Mouse (Mus musculus) limb, embryonic 13.5 days (tissue): ENCODE data around the gene Wdr59. TPM values are rescaled to one million over a fixed set of nuclear protein-coding genes. Genes with fewer than 3 reads are reported as not detected.
"Not testable (repeated sequence)": the region's sequence is repeated elsewhere in the genome, so short reads cannot be mapped to it uniquely, and the experiment has no call there.

ENCODE experiments used
- ATAC-seq: fragments of 200-750 bp; cut with Nextera tagmentation; 2 replicates; pipeline ENCODE4 v1.8.0; 2017; ENCODE audit warnings: low read depth, moderate number of reproducible peaks, moderate TSS enrichment; ENCODE audit not compliant: low FRiP score
- H3K27ac ChIP-seq: fragments of 300-500 bp; sonication (generic); 2 replicates; pipeline ENCODE4 v1.5.1; 2015; ENCODE audit warnings: inconsistent platforms, mild to moderate bottlenecking, moderate library complexity
- H3K27me3 ChIP-seq: fragments of 300-500 bp; sonication (generic); 2 replicates; pipeline ENCODE4 v1.6.1; 2015; ENCODE audit warnings: mild to moderate bottlenecking, inconsistent platforms
- H3K36me3 ChIP-seq: fragments of 300-500 bp; sonication (generic); 2 replicates; pipeline ENCODE4 v1.6.1; 2015; ENCODE audit warnings: inconsistent platforms, mild to moderate bottlenecking, moderate library complexity
- H3K4me1 ChIP-seq: fragments of 300-500 bp; sonication (generic); 2 replicates; pipeline ENCODE4 v1.6.1; 2015; ENCODE audit warnings: inconsistent platforms
- H3K4me2 ChIP-seq: fragments of 300-500 bp; sonication (generic); replicated peaks from 2 replicates; pipeline ENCODE4 v1.6.1; 2015; ENCODE audit warnings: inconsistent platforms, mild to moderate bottlenecking, moderate library complexity
- H3K4me3 ChIP-seq: fragments of 300-500 bp; sonication (generic); 2 replicates; pipeline ENCODE4 v1.5.1; 2015; ENCODE audit warnings: moderate library complexity, mild to moderate bottlenecking, inconsistent platforms
- H3K9ac ChIP-seq: fragments of 300-500 bp; sonication (generic); 2 replicates; pipeline ENCODE4 v1.6.1; 2015; ENCODE audit warnings: mild to moderate bottlenecking, inconsistent platforms
- H3K9me3 ChIP-seq: fragments of 300-500 bp; sonication (generic); 2 replicates; pipeline ENCODE4 v1.6.1; 2016; ENCODE audit warnings: inconsistent platforms
- WGBS: fragments of 180-500 bp; shearing (Covaris S2); methylation state at CpG from one replicate; pipeline ENCODE4 v1.1.7; 2015; 5-methylcytosine and 5-hydroxymethylcytosine counted together
- polyA plus RNA-seq: library from polyadenylated mRNA; unstranded; fragments of >200 nt; fragmentation: Nextera tagmentation; extraction: Ambion mirVana; gene quantifications from 2 replicates; pipeline ENCODE4 v1.2.1, GENCODE M21; 2015

Gene Wdr59
- polyA plus RNA-seq, 1 experiment from 2014 or later, result 7.9 TPM

DNA sequence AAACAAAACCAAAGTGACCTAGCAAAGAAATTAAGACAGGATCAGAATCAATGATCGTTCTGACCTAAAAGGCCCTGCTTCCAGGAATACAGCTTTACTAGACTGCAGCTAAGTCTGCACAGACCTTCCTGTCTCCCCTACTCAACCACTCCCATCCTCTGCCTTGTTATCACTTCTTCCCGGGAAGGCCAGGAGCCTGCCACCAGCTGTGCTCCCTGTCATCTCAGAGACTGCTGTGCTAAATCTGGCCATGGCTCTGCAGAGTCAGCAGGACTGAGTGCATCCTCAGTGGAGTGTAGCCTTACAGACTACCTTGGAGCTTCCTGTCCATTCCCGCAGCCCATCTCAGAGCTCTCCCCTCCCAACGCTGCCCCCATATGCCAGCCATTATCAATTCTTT is 11.5 kb downstream of the Wdr59 start:
- Histone ChIP-seq H3K4me1 (no peaks in the 10 kb centered on the region; the same call in 1 of the 2 replicates), H3K9ac (no peak overlapping the region), H3K27me3 (no peaks in the 10 kb centered on the region), H3K27ac (no peak overlapping the region), H3K4me3 (no peak overlapping the region), H3K4me2 (no peak overlapping the region), H3K36me3 (peaks cover 2% of the 10 kb centered on the region; the same call in 1 of the 2 replicates), H3K9me3 (no peaks in the 10 kb centered on the region)
- ATAC-seq, result no peak
- WGBS, result 59% methylated on average over 4 of the region's 4 CpGs

DNA sequence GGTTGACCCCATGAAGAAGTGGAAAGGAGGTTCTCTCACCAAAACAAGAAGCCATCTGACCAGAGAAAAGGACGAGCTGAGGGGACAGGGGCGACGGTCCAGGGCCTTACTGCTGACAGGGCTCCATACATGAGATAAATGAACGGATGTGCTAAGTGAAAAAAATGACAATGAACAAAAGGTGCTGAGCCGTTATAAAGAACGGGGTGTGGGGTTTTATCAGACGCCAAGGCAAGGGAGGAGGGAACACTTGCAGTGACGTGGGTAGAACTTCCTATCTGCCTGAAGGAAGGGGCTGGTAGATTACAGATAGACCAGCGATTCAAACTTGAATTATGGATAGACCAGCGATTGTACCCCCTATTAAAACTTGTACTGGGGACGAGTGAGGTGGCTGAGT is 12.6 kb downstream of the Wdr59 start:
- no peak overlapping the region for H3K4me3 ChIP-seq
- no peaks in the 10 kb centered on the region; the same call in 1 of the 2 replicates for H3K4me1 ChIP-seq
- 0 out of 2 replicates have a peak, but pooled peaks cover under 1% of the 10 kb centered on the region for H3K36me3 ChIP-seq
- H3K9ac ChIP-seq, result no peak overlapping the region
- H3K9me3 ChIP-seq, result no peaks in the 10 kb centered on the region
- 88% methylated on average over 11 of the region's 11 CpGs for WGBS
- no peak for ATAC-seq
- H3K27me3 ChIP-seq, result no peaks in the 10 kb centered on the region
- no peak overlapping the region for H3K4me2 ChIP-seq
- H3K27ac ChIP-seq, result no peak overlapping the region

DNA sequence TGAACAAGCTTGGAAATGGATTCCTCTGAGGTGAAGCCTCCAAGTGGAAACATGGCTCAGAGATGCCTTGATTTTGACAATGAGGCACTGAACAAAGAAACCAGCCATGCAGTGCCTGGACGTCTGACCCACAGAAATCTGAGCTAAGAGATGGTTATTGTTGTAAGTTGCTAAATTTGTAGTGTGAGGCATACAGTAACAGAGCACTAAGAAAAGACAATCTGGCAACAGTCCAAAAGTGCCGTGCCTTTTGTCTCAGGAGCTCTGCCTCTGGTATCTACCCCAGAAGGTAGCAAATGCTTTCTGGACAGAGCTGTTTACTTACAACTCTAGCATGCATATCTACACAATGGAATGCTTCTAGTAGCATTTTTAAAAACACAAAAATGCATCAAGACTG is 13.3 kb downstream of the Wdr59 start:
- Histone ChIP-seq H3K4me3 (no peak overlapping the region), H3K4me2 (no peak overlapping the region), H3K9me3 (no peaks in the 10 kb centered on the region), H3K9ac (no peak overlapping the region), H3K27ac (no peak overlapping the region), H3K27me3 (no peaks in the 10 kb centered on the region), H3K4me1 (no peaks in the 10 kb centered on the region; the same call in 1 of the 2 replicates), H3K36me3 (peaks cover 5% of the 10 kb centered on the region; the same call in 1 of the 2 replicates)
- WGBS, result 52% methylated on average over 2 of the region's 2 CpGs
- no peak for ATAC-seq

DNA sequence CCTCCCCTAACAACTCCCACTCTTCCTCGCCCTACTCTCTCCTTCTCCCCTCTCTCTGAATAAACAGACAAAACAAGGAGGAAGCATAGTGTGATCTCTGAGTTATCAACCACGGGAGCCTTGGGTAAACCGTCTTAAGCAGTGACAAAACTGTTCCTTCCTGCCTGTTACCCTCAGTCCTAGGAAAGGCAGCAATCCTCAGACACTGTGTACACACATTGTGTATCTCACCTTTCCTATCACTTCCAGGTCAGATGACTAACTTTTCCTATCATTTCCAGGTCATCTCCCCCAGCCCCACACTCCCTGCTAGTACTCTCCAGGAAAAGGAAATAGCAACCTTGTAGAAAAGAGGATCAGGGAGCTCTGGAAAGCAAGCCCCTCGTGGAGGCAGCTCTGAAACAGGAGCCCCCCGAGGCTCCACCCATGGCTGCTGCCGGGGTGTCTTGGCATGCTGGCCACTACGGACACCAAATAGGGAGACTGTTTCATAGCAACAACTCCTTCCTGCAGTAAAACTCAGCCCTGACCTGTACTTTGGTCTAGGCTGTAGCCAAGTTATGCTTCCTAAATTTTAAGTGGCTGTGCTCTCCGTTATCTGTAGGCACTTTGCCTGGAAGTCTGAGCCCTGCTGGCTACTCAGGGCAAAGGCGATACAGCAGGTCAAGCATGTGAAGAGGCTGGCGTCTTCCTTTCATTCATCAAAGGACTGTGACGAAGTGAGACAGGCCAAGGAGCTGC is 20.0 kb downstream of the Wdr59 start:
- Histone ChIP-seq H3K36me3 (peaks cover 47% of the 10 kb centered on the region), H3K9me3 (no peaks in the 10 kb centered on the region), H3K27ac (no peak overlapping the region), H3K27me3 (no peaks in the 10 kb centered on the region), H3K4me1 (no peaks in the 10 kb centered on the region), H3K9ac (no peak overlapping the region), H3K4me2 (no peak overlapping the region), H3K4me3 (no peak overlapping the region)
- 62% methylated on average over 11 of the region's 11 CpGs for WGBS
- ATAC-seq, result no peak

DNA sequence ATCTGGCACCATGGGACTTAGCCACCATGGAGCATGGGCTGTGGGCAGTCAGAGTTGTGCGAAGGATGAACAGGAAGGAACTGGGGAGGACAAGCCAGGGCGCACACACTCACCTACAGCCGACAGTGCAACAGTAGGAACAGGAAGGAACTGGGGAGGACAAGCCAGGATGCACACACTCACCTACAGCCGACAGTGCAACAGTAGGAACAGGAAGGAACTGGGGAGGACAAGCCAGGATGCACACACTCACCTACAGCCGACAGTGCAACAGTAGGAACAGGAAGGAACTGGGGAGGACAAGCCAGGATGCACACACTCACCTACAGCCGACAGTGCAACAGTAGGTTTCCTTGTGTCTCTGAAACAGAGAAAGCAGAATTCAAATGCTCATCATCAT is 23.6 kb downstream of the Wdr59 start:
- H3K27ac ChIP-seq, H3K4me2 ChIP-seq, H3K4me3 ChIP-seq, ATAC-seq, H3K4me1 ChIP-seq, H3K9me3 ChIP-seq, H3K9ac ChIP-seq, H3K27me3 ChIP-seq: not testable (repeated sequence)
- WGBS, result 89% methylated on average over 6 of the region's 6 CpGs
- peaks cover 70% of the 10 kb centered on the region for H3K36me3 ChIP-seq

DNA sequence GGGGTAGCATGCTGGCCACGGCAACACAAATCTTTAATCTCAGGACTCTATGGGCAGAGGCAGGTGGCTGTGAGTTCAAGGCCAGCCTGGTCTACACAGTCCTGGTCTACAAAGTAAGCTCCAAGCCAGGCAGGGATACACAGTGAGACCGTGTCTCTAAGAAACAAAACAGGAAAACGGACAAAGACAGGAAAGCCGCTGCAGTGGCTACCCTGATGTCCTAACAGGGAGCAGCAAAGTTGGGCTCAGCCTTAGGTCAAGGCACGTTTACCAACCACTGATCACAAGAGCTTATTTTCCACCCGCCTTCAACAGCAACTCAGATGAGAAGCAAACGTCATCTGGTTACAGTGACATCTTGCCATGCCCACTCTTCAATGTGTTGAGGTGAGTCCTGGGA is 25.6 kb downstream of the Wdr59 start:
- Histone ChIP-seq H3K27me3 (no peaks in the 10 kb centered on the region), H3K36me3 (peaks cover 71% of the 10 kb centered on the region), H3K4me3 (no peak overlapping the region), H3K9me3 (no peaks in the 10 kb centered on the region), H3K9ac (no peak overlapping the region), H3K4me2 (no peak overlapping the region), H3K27ac (no peak overlapping the region), H3K4me1 (no peaks in the 10 kb centered on the region)
- 88% methylated on average over 7 of the region's 7 CpGs for WGBS
- no peak for ATAC-seq

DNA sequence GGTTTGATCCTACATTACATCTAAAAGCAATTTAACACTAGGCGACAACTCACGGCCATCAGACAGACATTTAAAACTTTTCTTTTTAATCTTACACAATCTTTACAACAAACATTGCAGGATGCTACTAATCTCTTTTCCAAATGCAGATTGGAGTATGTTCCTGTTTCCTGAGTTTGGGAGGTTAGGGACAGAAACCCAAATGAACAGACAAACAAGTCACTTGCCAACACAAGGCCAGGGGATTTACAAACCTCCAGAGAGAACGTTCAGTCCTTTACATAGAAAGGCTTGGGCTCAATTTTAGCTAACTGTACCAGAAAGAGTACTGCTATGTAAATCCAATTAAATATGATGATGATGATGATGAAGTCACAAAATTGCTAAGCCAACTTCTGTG is 28.7 kb downstream of the Wdr59 start:
- H3K27me3 ChIP-seq, result no peaks in the 10 kb centered on the region
- H3K36me3 ChIP-seq, result peaks cover 54% of the 10 kb centered on the region
- no peaks in the 10 kb centered on the region for H3K4me1 ChIP-seq
- no peaks in the 10 kb centered on the region for H3K9me3 ChIP-seq
- H3K27ac ChIP-seq, result no peak overlapping the region
- no peak for ATAC-seq
- no peak overlapping the region for H3K4me2 ChIP-seq
- no peak overlapping the region for H3K4me3 ChIP-seq
- no peak overlapping the region for H3K9ac ChIP-seq
- WGBS, result 90% methylated on average over 3 of the region's 3 CpGs

DNA sequence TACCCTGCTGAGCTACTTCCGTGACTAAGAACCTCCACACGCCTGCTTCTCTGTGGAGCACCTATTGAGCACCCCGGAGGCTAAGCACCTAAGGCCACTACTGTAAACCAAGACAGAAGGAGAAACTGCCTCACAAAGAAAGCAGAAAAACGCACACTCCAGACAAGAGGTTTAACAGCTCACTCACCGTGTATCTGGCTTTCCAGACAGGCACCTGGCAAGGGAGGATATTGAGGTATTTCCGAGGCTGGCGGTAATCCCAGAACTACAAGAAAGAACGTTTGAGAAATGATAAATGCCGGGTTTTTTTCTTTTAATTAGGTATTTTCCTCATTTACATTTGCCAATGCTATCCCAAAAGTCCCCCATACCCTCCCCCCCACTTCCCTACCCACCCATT is 29.4 kb downstream of the Wdr59 start:
- H3K4me3 ChIP-seq, result no peak overlapping the region
- 85% methylated on average over 9 of the region's 9 CpGs for WGBS
- no peak for ATAC-seq
- no peak overlapping the region for H3K4me2 ChIP-seq
- no peak overlapping the region for H3K9ac ChIP-seq
- no peak overlapping the region for H3K27ac ChIP-seq
- no peaks in the 10 kb centered on the region for H3K4me1 ChIP-seq
- peaks cover 48% of the 10 kb centered on the region for H3K36me3 ChIP-seq
- no peaks in the 10 kb centered on the region for H3K9me3 ChIP-seq
- H3K27me3 ChIP-seq, result no peaks in the 10 kb centered on the region

DNA sequence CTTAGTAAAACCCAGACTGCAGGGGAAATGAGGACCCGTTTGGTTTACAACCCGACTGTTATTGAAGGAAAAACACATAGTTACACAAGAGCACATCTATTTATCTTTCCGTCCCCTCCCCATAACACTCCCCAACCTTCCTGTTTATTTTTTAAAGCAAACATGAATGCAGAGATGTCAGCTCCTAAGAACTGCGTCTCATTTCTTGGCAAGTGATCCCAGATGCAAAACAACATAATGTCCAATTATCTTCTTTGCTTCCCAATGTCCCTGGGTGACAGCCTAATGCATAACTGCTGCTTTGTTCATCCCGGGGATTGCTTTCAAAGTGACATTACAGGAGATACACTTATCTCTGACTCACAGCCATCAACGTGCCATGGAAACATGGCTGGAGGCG is 30.7 kb downstream of the Wdr59 start:
- no peak overlapping the region for H3K4me2 ChIP-seq
- H3K4me1 ChIP-seq, result no peaks in the 10 kb centered on the region
- ATAC-seq, result no peak
- 83% methylated on average over 7 of the region's 7 CpGs for WGBS
- peaks cover 47% of the 10 kb centered on the region for H3K36me3 ChIP-seq
- no peak overlapping the region for H3K9ac ChIP-seq
- no peak overlapping the region for H3K27ac ChIP-seq
- no peaks in the 10 kb centered on the region for H3K27me3 ChIP-seq
- H3K9me3 ChIP-seq, result no peaks in the 10 kb centered on the region
- H3K4me3 ChIP-seq, result no peak overlapping the region

DNA sequence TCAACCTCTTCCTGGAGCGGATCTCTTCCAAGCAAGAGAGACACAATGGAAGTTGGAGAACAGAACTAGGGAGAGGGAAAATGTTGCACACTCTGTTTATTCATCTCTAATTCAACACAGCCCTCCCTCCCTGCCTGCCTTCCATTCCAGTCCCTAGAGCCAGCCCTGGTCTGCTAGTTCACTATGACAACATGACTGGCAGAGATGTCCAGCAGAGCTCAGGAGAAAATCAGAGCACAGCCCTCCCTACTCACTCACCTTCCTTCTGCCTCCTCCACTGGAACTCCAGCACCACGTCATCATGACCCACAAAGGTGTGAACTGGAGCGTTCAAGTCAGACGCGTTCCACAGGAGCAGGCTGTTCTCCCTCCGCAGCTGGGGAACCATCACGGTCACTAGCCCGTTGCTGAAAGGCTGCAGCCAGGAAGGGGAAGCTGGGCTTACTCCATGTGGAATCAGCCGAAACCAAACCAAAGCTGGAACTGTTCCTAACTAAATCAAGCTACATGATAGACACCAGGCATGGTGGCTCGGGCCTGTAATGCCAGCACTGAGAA is 31.8 kb downstream of the Wdr59 start:
- peaks cover 44% of the 10 kb centered on the region for H3K36me3 ChIP-seq
- no peak overlapping the region for H3K27ac ChIP-seq
- H3K4me2 ChIP-seq, result no peak overlapping the region
- H3K4me3 ChIP-seq, result no peak overlapping the region
- H3K9me3 ChIP-seq, result no peaks in the 10 kb centered on the region
- WGBS, result 83% methylated on average over 10 of the region's 10 CpGs
- no peaks in the 10 kb centered on the region for H3K27me3 ChIP-seq
- ATAC-seq, result no peak
- no peaks in the 10 kb centered on the region for H3K4me1 ChIP-seq
- H3K9ac ChIP-seq, result no peak overlapping the region

DNA sequence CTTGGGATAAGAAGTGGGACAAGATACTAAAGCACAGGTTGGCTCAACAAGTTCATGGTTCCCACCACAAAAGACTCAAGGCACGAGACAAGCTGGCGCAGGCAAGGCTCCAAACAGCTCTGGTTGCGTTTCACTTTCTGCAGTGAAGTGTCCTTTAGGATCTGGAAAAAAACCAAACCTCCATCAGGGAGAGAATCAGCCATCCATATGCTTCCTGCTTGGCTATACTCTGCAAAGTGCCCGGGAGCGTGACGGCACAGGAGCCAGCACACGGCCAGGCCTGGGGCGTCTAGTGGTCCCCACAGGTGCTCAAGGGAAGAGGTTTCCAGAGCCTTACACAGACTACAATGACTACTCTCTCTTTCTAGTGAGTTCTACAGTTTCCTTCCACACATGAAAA is 41.2 kb downstream of the Wdr59 start:
- Histone ChIP-seq H3K9me3 (no peaks in the 10 kb centered on the region), H3K27me3 (no peaks in the 10 kb centered on the region), H3K4me1 (no peaks in the 10 kb centered on the region), H3K4me2 (no peak overlapping the region), H3K36me3 (peaks cover 75% of the 10 kb centered on the region), H3K4me3 (no peak overlapping the region), H3K27ac (no peak overlapping the region), H3K9ac (no peak overlapping the region)
- no peak for ATAC-seq
- 92% methylated on average over 8 of the region's 8 CpGs for WGBS

DNA sequence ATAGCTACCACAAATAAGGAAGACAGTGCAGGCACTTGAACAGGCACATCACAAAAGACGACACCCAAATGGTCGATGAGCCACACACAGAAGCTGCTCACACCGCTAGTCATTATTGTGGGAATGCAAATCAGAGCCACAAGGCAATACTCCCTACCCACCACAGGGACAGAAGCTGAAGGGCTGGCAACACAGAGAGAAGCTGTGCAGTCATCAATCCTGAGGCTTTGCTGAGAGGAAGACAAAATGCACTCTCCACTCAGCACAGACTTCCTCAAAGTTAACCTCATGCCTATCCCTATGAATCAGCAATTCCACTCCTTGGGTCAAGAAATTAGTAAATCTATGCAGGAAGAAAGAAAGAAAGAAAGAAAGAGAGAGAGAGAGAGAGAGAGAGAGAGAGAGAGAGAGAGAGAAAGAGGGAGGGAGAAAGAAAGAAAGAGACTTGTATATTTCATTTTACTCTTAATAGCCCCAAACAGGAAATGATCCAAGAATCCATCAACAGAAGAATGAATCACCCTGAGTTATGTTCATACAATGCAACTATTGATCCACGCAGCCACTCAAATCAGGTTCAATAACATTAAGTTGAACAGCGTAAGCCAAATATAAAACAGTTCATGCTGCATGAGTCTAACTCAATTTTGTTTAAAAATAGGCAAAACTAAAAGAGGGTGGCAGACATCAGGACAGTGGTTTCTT is 44.0 kb downstream of the Wdr59 start:
- Histone ChIP-seq H3K9me3 (no peaks in the 10 kb centered on the region), H3K9ac (no peak overlapping the region), H3K4me1 (peaks cover 9% of the 10 kb centered on the region; the same call in 1 of the 2 replicates), H3K36me3 (peaks cover 62% of the 10 kb centered on the region), H3K4me2 (no peak overlapping the region), H3K27me3 (no peaks in the 10 kb centered on the region), H3K27ac (no peak overlapping the region), H3K4me3 (no peak overlapping the region)
- WGBS, result 81% methylated on average over 5 of the region's 5 CpGs
- ATAC-seq, result no peak
